8 mouse cellular contexts compared by ENCODE assay signal in the genomic region with DNA sequence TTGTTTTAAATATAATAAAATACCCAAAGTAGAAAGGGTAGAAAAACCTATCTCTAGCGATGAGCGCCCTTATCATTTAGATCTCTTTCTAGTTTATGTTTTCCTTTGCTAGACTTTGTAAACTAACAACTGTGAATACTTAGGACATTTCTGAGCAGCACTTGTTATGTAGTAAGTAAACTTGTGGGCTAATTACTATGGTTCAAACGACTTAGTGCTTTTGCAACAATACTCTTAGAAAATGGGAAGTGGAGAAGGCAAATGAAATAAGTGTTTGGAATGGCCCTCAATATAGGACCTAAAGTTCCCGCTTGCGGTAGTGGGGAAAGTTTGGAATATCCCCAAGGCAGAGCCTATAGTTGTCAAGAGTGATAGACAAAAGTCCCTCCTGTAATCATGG. TPM values are rescaled to one million over a fixed set of nuclear protein-coding genes. Genes with fewer than 3 reads are reported as not detected.
A peak's percentile ranks its signal among the peaks of the same experiment; 100 is the strongest.
DNase-seq lines count a peak whose midpoint lies in the region; ATAC-seq and TF ChIP-seq lines count a peak whose summit lies in the region.

No protein-coding gene starts in this region.

- no peaks in the 10 kb centered on the region for H3K27me3 ChIP-seq in heart, postnatal 0 days (ENCODE audit: control insufficient read depth, insufficient read depth, low read length)
- no peaks in the 10 kb centered on the region for H3K27me3 ChIP-seq in hindbrain, embryonic 16.5 days (replicated peaks; ENCODE audit: control insufficient read depth, insufficient read depth, low read length)
- H3K27me3 ChIP-seq in midbrain, embryonic 13.5 days = no peaks in the 10 kb centered on the region

- no peaks in the 10 kb centered on the region for H3K36me3 ChIP-seq in heart, postnatal 0 days (replicated peaks; ENCODE audit: control insufficient read depth, insufficient read depth, low read length)
- no peaks in the 10 kb centered on the region for H3K36me3 ChIP-seq in hindbrain, embryonic 16.5 days (ENCODE audit: control insufficient read depth, insufficient read depth, low read length)
- no peaks in the 10 kb centered on the region for H3K36me3 ChIP-seq in midbrain, embryonic 13.5 days

- H3K9ac ChIP-seq in heart, postnatal 0 days (replicated peaks; ENCODE audit: low read depth, low read length) = peak overlapping the region; percentile 59; the same call in 1 of the 2 replicates
- H3K9ac ChIP-seq in hindbrain, embryonic 16.5 days (ENCODE audit: low read depth, low read length) = peak overlapping the region; percentile 79
- H3K9ac ChIP-seq in midbrain, embryonic 13.5 days (replicated peaks) = peak overlapping the region; percentile 83

- peak overlapping the region; percentile 94 for H3K4me2 ChIP-seq in heart, postnatal 0 days (ENCODE audit: low read depth, low read length)
- peak overlapping the region; percentile 79 for H3K4me2 ChIP-seq in hindbrain, embryonic 16.5 days (ENCODE audit: low read length)
- peak overlapping the region; percentile 81 for H3K4me2 ChIP-seq in midbrain, embryonic 13.5 days (replicated peaks)

- H3K4me1 ChIP-seq in heart, postnatal 0 days (ENCODE audit: control insufficient read depth, insufficient read depth) = 0 out of 2 replicates have a peak, but pooled peaks cover 3% of the 10 kb centered on the region
- no peaks in the 10 kb centered on the region for H3K4me1 ChIP-seq in bone marrow, adult 2 months (ENCODE audit: control insufficient read depth, insufficient read depth, low read length)
- peaks cover 10% of the 10 kb centered on the region for H3K4me1 ChIP-seq in hindbrain, embryonic 16.5 days (ENCODE audit: control insufficient read depth, insufficient read depth, low read depth, low read length)
- peaks cover 34% of the 10 kb centered on the region for H3K4me1 ChIP-seq in midbrain, embryonic 13.5 days (replicated peaks)

- H3K27ac ChIP-seq in heart, postnatal 0 days (ENCODE audit: low read depth) = no peak overlapping the region
- H3K27ac ChIP-seq in bone marrow, adult 2 months (ENCODE audit: control insufficient read depth, insufficient read depth, low read depth, low read length, poor library complexity) = no peak overlapping the region
- H3K27ac ChIP-seq in hindbrain, embryonic 16.5 days (ENCODE audit: low read depth, low read length) = no peak overlapping the region
- no peak overlapping the region for H3K27ac ChIP-seq in midbrain, embryonic 13.5 days

- DNase-seq in heart, postnatal 0 days (ENCODE audit: low spot score) = no peak
- no peak for DNase-seq in heart, postnatal 10 days
- no peak for DNase-seq in left cerebral cortex, adult 11 months (ENCODE audit: low spot score)
- no peak for DNase-seq in gastrocnemius, postnatal 10 days
- DNase-seq in gastrocnemius, postnatal 36 days = no peak

- peak overlapping the region; percentile 79 for H3K4me3 ChIP-seq in heart, postnatal 0 days (ENCODE audit: low read depth, low read length)
- H3K4me3 ChIP-seq in bone marrow, adult 2 months (replicated peaks; ENCODE audit: control insufficient read depth, low read depth, low read length) = peak overlapping the region; percentile 89
- H3K4me3 ChIP-seq in hindbrain, embryonic 16.5 days (ENCODE audit: low read length) = peak overlapping the region; percentile 92
- H3K4me3 ChIP-seq in midbrain, embryonic 13.5 days (replicated peaks) = peak overlapping the region; percentile 86

- TF ChIP-seq CTCF in heart, postnatal 0 days (IDR thresholded peaks at IDR 0.05; ENCODE audit: low read depth) = no peak
- TF ChIP-seq CTCF in bone marrow, adult 2 months (IDR thresholded peaks at IDR 0.05; ENCODE audit: control insufficient read depth, insufficient read depth, low read length) = no peak

- TF ChIP-seq POLR2A in bone marrow, adult 2 months (IDR thresholded peaks at IDR 0.05; ENCODE audit: borderline replicate concordance, control insufficient read depth, low read depth, low read length) = no peak

- ATAC-seq in heart, postnatal 0 days (ENCODE audit: insufficient read depth, low read depth) = no peak
- no peak for ATAC-seq in hindbrain, embryonic 16.5 days
- ATAC-seq in midbrain, embryonic 13.5 days = no peak

- intact Hi-C loops in heart, postnatal 10 days (cut with DNase I) = loop anchor here (2.0 to 5.0 kb wide), 2 partner anchors 155 to 173 kb away; no protein-coding TSS in a partner anchor
- intact Hi-C loops in gastrocnemius, postnatal 36 days (cut with DNase I) = loop anchor here (10.0 kb wide), 2 partner anchors 155 to 195 kb away; no protein-coding TSS in a partner anchor

- 31% methylated on average over 5 of the region's 5 CpGs for WGBS in heart, postnatal 0 days
- 5% methylated on average over 5 of the region's 5 CpGs for WGBS in bone marrow, adult 2 months
- 33% methylated on average over 5 of the region's 5 CpGs for WGBS in hindbrain, embryonic 16.5 days
- WGBS in midbrain, embryonic 13.5 days = 34% methylated on average over 5 of the region's 5 CpGs

- H3K9me3 ChIP-seq in heart, postnatal 0 days (replicated peaks; ENCODE audit: control insufficient read depth, low read length) = no peaks in the 10 kb centered on the region
- no peaks in the 10 kb centered on the region for H3K9me3 ChIP-seq in hindbrain, embryonic 16.5 days (ENCODE audit: control insufficient read depth, low read length)
- no peaks in the 10 kb centered on the region for H3K9me3 ChIP-seq in midbrain, embryonic 13.5 days

- no peak for TF ChIP-seq EP300 in heart, postnatal 0 days (IDR thresholded peaks at IDR 0.05; ENCODE audit: low read depth)

RNA-seq across cellular contexts. Expression of a gene that starts 0.8 kb away (rescaled TPM):
- total RNA-seq in heart, postnatal 0 days (2014; rRNA removed; ENCODE audit: low replicate concordance) = 3.5 and 11.8 TPM in 2 replicates
- polyA plus RNA-seq in heart, postnatal 0 days (2015; fragmentation: Nextera tagmentation; extraction: Ambion mirVana) = 18.9 and 19.2 TPM in 2 replicates
- total RNA-seq in heart, postnatal 10 days (2021) = 10 to 100 TPM; 15.2 to 15.4 TPM
- 6.1 and 15.7 TPM in 2 replicates for polyA plus RNA-seq in bone marrow, adult 2 months (2011; ENCODE audit: insufficient read depth, insufficient read length, low replicate concordance, missing spikeins)
- 42.2 and 43.8 TPM in 2 replicates for polyA plus RNA-seq in hindbrain, embryonic 16.5 days (2015; fragmentation: Nextera tagmentation; extraction: Ambion mirVana)
- 40.8 and 43.5 TPM in 2 replicates for polyA plus RNA-seq in midbrain, embryonic 13.5 days (2015; fragmentation: Nextera tagmentation; extraction: Ambion mirVana)
- 10 to 100 TPM in 1 of 2 experiments, 1 to 10 TPM in 1; 6.3 to 10.3 TPM for total RNA-seq in gastrocnemius, postnatal 10 days (2021)
- total RNA-seq in gastrocnemius, postnatal 36 days (2021) = 1 to 10 TPM; 6.8 to 7.8 TPM
